Mouse (Mus musculus): ENCODE results near the gene Adss.

- TF ChIP-seq POLR2A (IDR thresholded peaks at IDR 0.05; ENCODE audit: insufficient read depth, low read depth, low read length): no peak
- no peak for TF ChIP-seq CTCF (IDR thresholded peaks at IDR 0.05)
These were observed 27.4 kb downstream of the Adss start for GRCm38 (mm10) chr1:177768931-177769330.
